Mouse (Mus musculus): ENCODE measurements around the gene Zfp706. TPM values are rescaled to one million over a fixed set of nuclear protein-coding genes. Genes with fewer than 3 reads are reported as not detected.

Gene Zfp706
- total and polyA plus RNA-seq, 3 experiments = 33.1 to 261 (median 64.0) TPM

DNA sequence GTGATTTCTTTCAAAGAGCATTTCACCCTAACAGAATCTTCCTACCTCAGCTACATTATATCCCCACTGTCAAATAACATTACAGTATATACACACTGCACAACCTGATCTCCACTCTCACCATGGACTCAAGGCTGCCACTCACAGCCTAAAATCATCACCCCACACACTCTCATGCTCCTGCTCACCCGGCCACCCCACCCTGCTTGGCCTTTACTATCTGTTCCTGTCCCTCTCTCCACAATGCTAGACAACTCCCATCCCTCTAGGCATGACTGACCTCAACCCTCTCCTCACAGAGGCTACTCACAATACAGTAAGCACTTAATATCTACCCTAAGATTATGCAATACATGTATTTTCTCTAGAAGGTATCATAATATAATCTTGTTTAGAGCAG lies 12.9 kb downstream of the Zfp706 start:
- no peaks in the 10 kb centered on the region for H3K27me3 ChIP-seq (ENCODE audit: control insufficient read depth in 1 of 2, insufficient read depth in 2 of 2, low read length in 2 of 2)
- H3K27ac ChIP-seq (ENCODE audit: control insufficient read depth, low read depth, low read length) = no peak overlapping the region
- DNase-seq (ENCODE audit: low read depth, low spot score) = no peak
- H3K9ac ChIP-seq (ENCODE audit: control insufficient read depth, low read depth, low read length, poor library complexity, severe bottlenecking) = no peak overlapping the region
- H3K79me2 ChIP-seq (ENCODE audit: control insufficient read depth, insufficient read depth, low read length, poor library complexity) = no peaks in the 10 kb centered on the region
- TF ChIP-seq BHLHE40 (IDR thresholded peaks at IDR 0.05; ENCODE audit: borderline replicate concordance, low read depth, low read length) (no peak), POLR2AphosphoS5 (IDR thresholded peaks at IDR 0.05; ENCODE audit: borderline replicate concordance, low read depth, low read length) (no peak), POLR2AphosphoS2 (IDR thresholded peaks at IDR 0.05; ENCODE audit: low read length) (no peak), MYC (IDR thresholded peaks at IDR 0.05; ENCODE audit: low read depth, low read length) (no peak), SMC3 (IDR thresholded peaks at IDR 0.05; ENCODE audit: low read depth, low read length) (no peak), MYB (IDR thresholded peaks at IDR 0.05; ENCODE audit: low read depth, low read length) (no peak), CHD2 (IDR thresholded peaks at IDR 0.05; ENCODE audit: low read length) (no peak), MAZ (IDR thresholded peaks at IDR 0.05; ENCODE audit: low read depth, low read length) (no peak), KAT2A (conservative IDR thresholded peaks at IDR 0.05; ENCODE audit: low read depth, low read length) (no peak), UBTF (IDR thresholded peaks at IDR 0.05; ENCODE audit: borderline replicate concordance, insufficient read depth, low read depth, low read length) (no peak), E2F4 (IDR thresholded peaks at IDR 0.05; ENCODE audit: borderline replicate concordance, low read depth, low read length) (no peak), MEF2A (IDR thresholded peaks at IDR 0.05; ENCODE audit: extremely low read depth, insufficient replicate concordance, low read depth, low read length, poor library complexity, severe bottlenecking) (no peak), TCF12 (IDR thresholded peaks at IDR 0.05; ENCODE audit: low read depth, low read length) (no peak), ETS1 (IDR thresholded peaks at IDR 0.05; ENCODE audit: low read depth, low read length) (no peak), USF1 (IDR thresholded peaks at IDR 0.05; ENCODE audit: low read depth, low read length) (no peak), POLR2A (IDR thresholded peaks at IDR 0.05; ENCODE audit: control insufficient read depth in 1 of 2, insufficient read depth in 1 of 2, low read depth in 1 of 2, low read length in 2 of 2, poor library complexity in 1 of 2) (no peak; a peak in 1 of 4 replicates), MAFK (IDR thresholded peaks at IDR 0.05; ENCODE audit: borderline replicate concordance, low read depth, low read length) (no peak), ZKSCAN1 (IDR thresholded peaks at IDR 0.05; ENCODE audit: low read depth, low read length) (no peak), ELF1 (IDR thresholded peaks at IDR 0.05; ENCODE audit: low read depth, low read length) (no peak)
- no peaks in the 10 kb centered on the region for H3K4me1 ChIP-seq (ENCODE audit: control insufficient read depth in 1 of 2, insufficient read depth in 2 of 2, low read length in 2 of 2)
- peaks cover 0 to 21% of the 10 kb centered on the region in 2 experiments; a peak in 2 of 4 replicates for H3K36me3 ChIP-seq (ENCODE audit: control insufficient read depth in 1 of 2, insufficient read depth in 2 of 2, low read length in 2 of 2)
- no peak overlapping the region for H3K4me3 ChIP-seq (ENCODE audit: control insufficient read depth in 1 of 2, insufficient read depth in 1 of 2, low read depth in 2 of 2, low read length in 2 of 2)
- H3K9me3 ChIP-seq (replicated peaks; ENCODE audit: insufficient read depth, low read length) = no peaks in the 10 kb centered on the region

DNA sequence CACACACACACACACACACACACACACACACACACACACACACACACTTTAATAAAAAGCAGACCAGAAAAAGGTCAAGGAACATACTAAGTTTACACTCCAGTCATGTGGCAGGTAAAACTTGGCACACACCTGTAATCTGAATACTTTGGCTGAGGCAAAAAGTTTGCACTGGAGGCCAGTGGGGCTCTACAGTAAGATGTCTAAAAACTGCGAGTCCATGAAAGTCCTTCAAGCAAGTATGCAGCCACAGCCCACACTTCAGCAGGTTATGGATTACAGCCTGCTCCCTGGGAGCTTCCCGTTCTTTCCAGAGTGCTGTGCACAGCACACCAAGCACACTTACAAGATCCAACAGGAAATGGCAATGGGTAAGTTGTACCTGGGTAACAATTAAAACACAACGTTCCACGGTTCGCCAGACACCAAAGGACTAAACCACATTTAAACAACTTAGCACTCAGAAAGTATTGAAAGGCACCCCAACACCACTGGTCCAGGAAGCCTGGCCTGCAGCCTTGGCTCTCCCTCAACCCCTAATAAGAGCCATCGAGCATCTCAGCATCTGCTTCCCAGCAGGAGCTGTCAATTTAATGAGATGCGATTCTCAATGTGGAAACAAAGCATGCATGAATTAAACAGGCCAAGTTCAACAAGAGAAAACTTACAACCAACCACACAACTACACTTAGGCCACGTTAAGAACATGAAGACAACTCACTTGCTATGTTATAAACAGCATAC lies 14.0 kb downstream of the Zfp706 start:
- Histone ChIP-seq H3K4me1 (ENCODE audit: control insufficient read depth in 1 of 2, insufficient read depth in 2 of 2, low read length in 2 of 2) (no peaks in the 10 kb centered on the region), H3K36me3 (ENCODE audit: control insufficient read depth in 1 of 2, insufficient read depth in 2 of 2, low read length in 2 of 2) (peaks cover 0 to 15% of the 10 kb centered on the region in 2 experiments; a peak in 2 of 4 replicates), H3K27ac (ENCODE audit: control insufficient read depth, low read depth, low read length) (no peak overlapping the region), H3K9ac (ENCODE audit: control insufficient read depth, low read depth, low read length, poor library complexity, severe bottlenecking) (no peak overlapping the region), H3K79me2 (ENCODE audit: control insufficient read depth, insufficient read depth, low read length, poor library complexity) (no peaks in the 10 kb centered on the region), H3K27me3 (ENCODE audit: control insufficient read depth in 1 of 2, insufficient read depth in 2 of 2, low read length in 2 of 2) (no peaks in the 10 kb centered on the region), H3K9me3 (replicated peaks; ENCODE audit: insufficient read depth, low read length) (no peaks in the 10 kb centered on the region), H3K4me3 (ENCODE audit: control insufficient read depth in 1 of 2, insufficient read depth in 1 of 2, low read depth in 2 of 2, low read length in 2 of 2) (no peak overlapping the region)
- DNase-seq (ENCODE audit: low read depth, low spot score) = no peak
- no peak for TF ChIP-seq E2F4 (IDR thresholded peaks at IDR 0.05; ENCODE audit: borderline replicate concordance, low read depth, low read length)
- TF ChIP-seq MAFK (IDR thresholded peaks at IDR 0.05; ENCODE audit: borderline replicate concordance, low read depth, low read length) = no peak
- TF ChIP-seq HCFC1 (IDR thresholded peaks at IDR 0.05; ENCODE audit: low read depth, low read length) = no peak
- no peak for TF ChIP-seq RCOR1 (IDR thresholded peaks at IDR 0.05; ENCODE audit: low read depth, low read length)
- TF ChIP-seq USF1 (IDR thresholded peaks at IDR 0.05; ENCODE audit: low read depth, low read length) = no peak
- TF ChIP-seq MYB (IDR thresholded peaks at IDR 0.05; ENCODE audit: low read depth, low read length) = no peak
- no peak for TF ChIP-seq TAL1 (IDR thresholded peaks at IDR 0.05; ENCODE audit: low read length)
- no peak for TF ChIP-seq ETS1 (IDR thresholded peaks at IDR 0.05; ENCODE audit: low read depth, low read length)
- TF ChIP-seq ZC3H11A (IDR thresholded peaks at IDR 0.05; ENCODE audit: low read depth, low read length) = no peak
- TF ChIP-seq POLR2AphosphoS5 (IDR thresholded peaks at IDR 0.05; ENCODE audit: borderline replicate concordance, low read depth, low read length) = no peak
- TF ChIP-seq ZMIZ1 (IDR thresholded peaks at IDR 0.05; ENCODE audit: low read depth, low read length) = no peak

All from MEL (cell line).